Mouse (Mus musculus) kidney, embryonic 14.5 days (tissue): Measurements from ENCODE around the gene Nsd2. TPM values are rescaled to one million over a fixed set of nuclear protein-coding genes. Genes with fewer than 3 reads are reported as not detected.
A peak's percentile ranks its signal among the peaks of the same experiment; 100 is the strongest.

Source experiments
- ATAC-seq: fragments of 200-750 bp; cut with Nextera tagmentation; 2 replicates; pipeline ENCODE4 v1.8.0; 2017; ENCODE audit warnings: moderate number of reproducible peaks, mild to moderate bottlenecking, moderate TSS enrichment, moderate library complexity; ENCODE audit not compliant: low FRiP score, low TSS enrichment
- H3K27ac ChIP-seq: fragments of 300-500 bp; sonication (generic); 2 replicates; pipeline ENCODE4 v1.5.1; 2014; ENCODE audit warnings: low read depth, mild to moderate bottlenecking, low read length, moderate library complexity, mixed read lengths
- H3K27me3 ChIP-seq: fragments of 300-500 bp; sonication (generic); 2 replicates; pipeline ENCODE4 v1.6.1; 2014; ENCODE audit warnings: mild to moderate bottlenecking, low read length; ENCODE audit not compliant: control insufficient read depth, insufficient read depth
- H3K36me3 ChIP-seq: fragments of 300-500 bp; sonication (generic); 2 replicates; pipeline ENCODE4 v1.6.1; 2014; ENCODE audit warnings: low read length, mixed read lengths; ENCODE audit not compliant: control insufficient read depth, insufficient read depth
- H3K4me1 ChIP-seq: fragments of 300-500 bp; sonication (generic); 2 replicates; pipeline ENCODE4 v1.6.1; 2014; ENCODE audit warnings: low read length, mixed read lengths; ENCODE audit not compliant: control insufficient read depth, insufficient read depth
- H3K4me2 ChIP-seq: fragments of 300-500 bp; sonication (generic); replicated peaks from 2 replicates; pipeline ENCODE4 v1.6.1; 2014; ENCODE audit warnings: low read depth, mild to moderate bottlenecking, low read length
- H3K4me3 ChIP-seq: fragments of 300-500 bp; sonication (generic); 2 replicates; pipeline ENCODE4 v1.5.1; 2014; ENCODE audit warnings: mild to moderate bottlenecking, low read length
- H3K9ac ChIP-seq: fragments of 300-500 bp; sonication (generic); 2 replicates; pipeline ENCODE4 v1.6.1; 2014; ENCODE audit warnings: low read depth, mild to moderate bottlenecking, low read length, moderate library complexity
- H3K9me3 ChIP-seq: fragments of 300-500 bp; sonication (generic); 2 replicates; pipeline ENCODE4 v1.6.1; 2016; ENCODE audit warnings: low read length; ENCODE audit not compliant: control insufficient read depth
- WGBS: fragments of 180-500 bp; shearing (Covaris S2); extraction: QIAGEN DNeasy Blood & Tissue Kit; methylation state at CpG from one replicate; pipeline ENCODE4 v1.1.7; 2014; 5-methylcytosine and 5-hydroxymethylcytosine counted together
- polyA plus RNA-seq: library from polyadenylated mRNA; unstranded; fragments of >200 nt; fragmentation: Nextera tagmentation; extraction: Ambion mirVana; gene quantifications from 2 replicates; pipeline ENCODE4 v1.2.1, GENCODE M21; 2014

The Nsd2 gene
- polyA plus RNA-seq, 1 experiment from 2014 or later, result 68.7 TPM

GRCm38 (mm10) chr5:33816008-33816725 lies 4.4 kb upstream of the Nsd2 start:
- no peak for ATAC-seq
- Histone ChIP-seq H3K4me1 (peaks cover 12% of the 10 kb centered on the region; the same call in 1 of the 2 replicates), H3K9ac (no peak overlapping the region), H3K36me3 (no peaks in the 10 kb centered on the region), H3K27ac (no peak overlapping the region), H3K4me3 (no peak overlapping the region), H3K4me2 (no peak overlapping the region), H3K9me3 (no peaks in the 10 kb centered on the region), H3K27me3 (no peaks in the 10 kb centered on the region)
- 74% methylated on average over 6 of the region's 6 CpGs for WGBS

GRCm38 (mm10) chr5:33818104-33818503 lies 2.4 kb upstream of the Nsd2 start:
- WGBS, result 22% methylated on average over 5 of the region's 5 CpGs
- no peaks in the 10 kb centered on the region for H3K9me3 ChIP-seq

GRCm38 (mm10) chr5:33819141-33819875 lies 1.2 kb upstream of the Nsd2 start:
- WGBS, result 18% methylated on average over 9 of the region's 9 CpGs
- H3K9me3 ChIP-seq, result no peaks in the 10 kb centered on the region
- peak overlapping the region; percentile 94 for H3K27ac ChIP-seq
- no peaks in the 10 kb centered on the region for H3K36me3 ChIP-seq
- peak overlapping the region; percentile 90 for H3K4me2 ChIP-seq
- no peaks in the 10 kb centered on the region for H3K27me3 ChIP-seq
- peak overlapping the region; percentile 99 for H3K4me3 ChIP-seq
- H3K9ac ChIP-seq, result peak overlapping the region; percentile 98
- peaks cover 32% of the 10 kb centered on the region for H3K4me1 ChIP-seq
- ATAC-seq, result peak; percentile 37

More at GRCm38 (mm10) chr5:33818104-33818503, 2.4 kb upstream of the Nsd2 start:
- Histone ChIP-seq H3K4me3 (no peak overlapping the region), H3K4me1 (peaks cover 25% of the 10 kb centered on the region), H3K36me3 (no peaks in the 10 kb centered on the region), H3K27ac (no peak overlapping the region), H3K4me2 (no peak overlapping the region), H3K9ac (no peak overlapping the region), H3K27me3 (no peaks in the 10 kb centered on the region)
- ATAC-seq, result no peak

- Histone ChIP-seq H3K36me3 (peaks cover 4% of the 10 kb centered on the region; the same call in 1 of the 2 replicates), H3K27ac (peak overlapping the region; percentile 98), H3K4me2 (peak overlapping the region; percentile 90), H3K9me3 (no peaks in the 10 kb centered on the region), H3K9ac (peak overlapping the region; percentile 98), H3K27me3 (no peaks in the 10 kb centered on the region), H3K4me1 (peaks cover 32% of the 10 kb centered on the region), H3K4me3 (peak overlapping the region; percentile 99)
- WGBS, result under 1% methylated on average over 98 of the region's 121 CpGs
- peak; percentile 68 for ATAC-seq
Observed at GRCm38 (mm10) chr5:33820733-33821621, 452 bp downstream of the Nsd2 start.

- 39% methylated on average over 2 of the region's 2 CpGs for WGBS
- H3K9me3 ChIP-seq, result no peaks in the 10 kb centered on the region
Observed at GRCm38 (mm10) chr5:33821901-33822427, 1.4 kb downstream of the Nsd2 start.

GRCm38 (mm10) chr5:33822456-33822855 lies 1.9 kb downstream of the Nsd2 start:
- Histone ChIP-seq H3K4me2 (peak overlapping the region; percentile 90), H3K4me3 (peak overlapping the region; percentile 99; the same call in 1 of the 2 replicates), H3K36me3 (peaks cover 4% of the 10 kb centered on the region; the same call in 1 of the 2 replicates), H3K9ac (peak overlapping the region; percentile 98; the same call in 1 of the 2 replicates), H3K4me1 (peaks cover 32% of the 10 kb centered on the region), H3K9me3 (no peaks in the 10 kb centered on the region), H3K27me3 (no peaks in the 10 kb centered on the region), H3K27ac (no peak overlapping the region)
- 36% methylated on average over 3 of the region's 3 CpGs for WGBS
- ATAC-seq, result no peak

More at GRCm38 (mm10) chr5:33821901-33822427, 1.4 kb downstream of the Nsd2 start:
- no peak overlapping the region for H3K27ac ChIP-seq
- H3K4me1 ChIP-seq, result peaks cover 32% of the 10 kb centered on the region
- H3K4me2 ChIP-seq, result peak overlapping the region; percentile 90
- H3K27me3 ChIP-seq, result no peaks in the 10 kb centered on the region
- H3K4me3 ChIP-seq, result peak overlapping the region; percentile 99
- H3K9ac ChIP-seq, result peak overlapping the region; percentile 98; the same call in 1 of the 2 replicates
- no peak for ATAC-seq
- peaks cover 4% of the 10 kb centered on the region; the same call in 1 of the 2 replicates for H3K36me3 ChIP-seq

- peaks cover 9% of the 10 kb centered on the region; the same call in 1 of the 2 replicates for H3K36me3 ChIP-seq
- H3K27me3 ChIP-seq, result no peaks in the 10 kb centered on the region
- no peak for ATAC-seq
- H3K27ac ChIP-seq, result no peak overlapping the region
- no peak overlapping the region for H3K4me3 ChIP-seq
- peaks cover 19% of the 10 kb centered on the region for H3K4me1 ChIP-seq
- no peak overlapping the region for H3K9ac ChIP-seq
- no peak overlapping the region for H3K4me2 ChIP-seq
- H3K9me3 ChIP-seq, result no peaks in the 10 kb centered on the region
Observed at GRCm38 (mm10) chr5:33826001-33826400, 5.5 kb downstream of the Nsd2 start.

GRCm38 (mm10) chr5:33828107-33828506 lies 7.6 kb downstream of the Nsd2 start:
- Histone ChIP-seq H3K9me3 (no peaks in the 10 kb centered on the region), H3K27ac (no peak overlapping the region), H3K4me1 (0 out of 2 replicates have a peak, but pooled peaks cover 7% of the 10 kb centered on the region), H3K4me2 (no peak overlapping the region), H3K9ac (no peak overlapping the region), H3K27me3 (no peaks in the 10 kb centered on the region), H3K36me3 (peaks cover 9% of the 10 kb centered on the region; the same call in 1 of the 2 replicates), H3K4me3 (no peak overlapping the region)
- no peak for ATAC-seq
- WGBS, result 89% methylated on average over 8 of the region's 8 CpGs
